Mouse (Mus musculus) kidney, embryonic 15.5 days (tissue): ENCODE data around the gene Cdca8. TPM values are rescaled to one million over a fixed set of nuclear protein-coding genes. Genes with fewer than 3 reads are reported as not detected.

Experiments used
- ATAC-seq: fragments of 200-750 bp; cut with Nextera tagmentation; replicated peaks from 2 replicates; pipeline ENCODE4 v1.8.0; 2017; ENCODE audit warnings: moderate TSS enrichment; ENCODE audit not compliant: low FRiP score
- H3K27ac ChIP-seq: fragments of 300-500 bp; sonication (generic); 2 replicates; pipeline ENCODE4 v1.5.1; 2015; ENCODE audit warnings: mild to moderate bottlenecking, inconsistent platforms
- H3K27me3 ChIP-seq: fragments of 300-500 bp; sonication (generic); 2 replicates; pipeline ENCODE4 v1.6.1; 2015; ENCODE audit warnings: inconsistent platforms
- H3K36me3 ChIP-seq: fragments of 300-500 bp; sonication (generic); 2 replicates; pipeline ENCODE4 v1.6.1; 2015; ENCODE audit warnings: inconsistent platforms
- H3K4me1 ChIP-seq: fragments of 300-500 bp; sonication (generic); 2 replicates; pipeline ENCODE4 v1.6.1; 2015; ENCODE audit warnings: inconsistent platforms
- H3K4me2 ChIP-seq: fragments of 300-500 bp; sonication (generic); 2 replicates; pipeline ENCODE4 v1.6.1; 2015; ENCODE audit warnings: moderate library complexity, mild to moderate bottlenecking, inconsistent platforms
- H3K4me3 ChIP-seq: fragments of 300-500 bp; sonication (generic); replicated peaks from 2 replicates; pipeline ENCODE4 v1.5.1; 2015; ENCODE audit warnings: mild to moderate bottlenecking, inconsistent platforms
- H3K9ac ChIP-seq: fragments of 300-500 bp; sonication (generic); 2 replicates; pipeline ENCODE4 v1.6.1; 2015; ENCODE audit warnings: mild to moderate bottlenecking, inconsistent platforms
- H3K9me3 ChIP-seq: fragments of 300-500 bp; sonication (generic); replicated peaks from 2 replicates; pipeline ENCODE4 v1.6.1; 2016; ENCODE audit warnings: inconsistent platforms
- WGBS: fragments of 180-500 bp; shearing (Covaris S2); methylation state at CpG from one replicate; pipeline ENCODE4 v1.1.7; 2015; ENCODE audit warnings: mixed read lengths; 5-methylcytosine and 5-hydroxymethylcytosine counted together
- polyA plus RNA-seq: library from polyadenylated mRNA; unstranded; fragments of >200 nt; fragmentation: Nextera tagmentation; extraction: Ambion mirVana; gene quantifications from 2 replicates; pipeline ENCODE4 v1.2.1, GENCODE M21; 2015

Gene Cdca8
- polyA plus RNA-seq, 1 experiment from 2014 or later: 151 TPM

- H3K36me3 ChIP-seq: no peaks in the 10 kb centered on the region
- no peak overlapping the region for H3K27ac ChIP-seq
- H3K4me3 ChIP-seq: peak overlapping the region; percentile 47
- 2% methylated on average over 83 of the region's 83 CpGs for WGBS
- peaks cover 9% of the 10 kb centered on the region for H3K4me1 ChIP-seq
- peaks cover 89% of the 10 kb centered on the region for H3K27me3 ChIP-seq
- ATAC-seq: 0 out of 2 replicates have a peak, but pooled peaks have one; percentile 12
- peak overlapping the region; percentile 79 for H3K4me2 ChIP-seq
- H3K9me3 ChIP-seq: no peaks in the 10 kb centered on the region
- H3K9ac ChIP-seq: no peak overlapping the region
These were observed 44.3 kb downstream of the Cdca8 start for GRCm38 (mm10) chr4:124894508-124895428.

GRCm38 (mm10) chr4:124893769-124894168, 45.3 kb downstream of the Cdca8 start:
- Histone ChIP-seq H3K9me3 (no peaks in the 10 kb centered on the region), H3K36me3 (no peaks in the 10 kb centered on the region), H3K27me3 (peaks cover 89% of the 10 kb centered on the region), H3K4me3 (no peak overlapping the region), H3K4me2 (no peak overlapping the region), H3K9ac (no peak overlapping the region), H3K27ac (no peak overlapping the region), H3K4me1 (peaks cover 9% of the 10 kb centered on the region)
- WGBS: 33% methylated on average over 6 of the region's 6 CpGs
- ATAC-seq: no peak

- 61% methylated on average over 5 of the region's 5 CpGs for WGBS
These were observed 48.3 kb downstream of the Cdca8 start for GRCm38 (mm10) chr4:124890831-124891230.

GRCm38 (mm10) chr4:124889935-124890334, 49.2 kb downstream of the Cdca8 start:
- H3K27me3 ChIP-seq: peaks cover 90% of the 10 kb centered on the region
- H3K9me3 ChIP-seq: no peaks in the 10 kb centered on the region
- peaks cover 6% of the 10 kb centered on the region for H3K4me1 ChIP-seq
- H3K36me3 ChIP-seq: no peaks in the 10 kb centered on the region
- WGBS: 84% methylated on average over 2 of the region's 2 CpGs
- no peak overlapping the region for H3K4me2 ChIP-seq
- ATAC-seq: no peak
- H3K27ac ChIP-seq: no peak overlapping the region
- H3K4me3 ChIP-seq: no peak overlapping the region
- H3K9ac ChIP-seq: no peak overlapping the region

More at GRCm38 (mm10) chr4:124890831-124891230, 48.3 kb downstream of the Cdca8 start:
- H3K4me3 ChIP-seq: no peak overlapping the region
- no peak for ATAC-seq
- no peaks in the 10 kb centered on the region for H3K9me3 ChIP-seq
- no peak overlapping the region for H3K27ac ChIP-seq
- peaks cover 91% of the 10 kb centered on the region for H3K27me3 ChIP-seq
- H3K9ac ChIP-seq: no peak overlapping the region
- peaks cover 9% of the 10 kb centered on the region for H3K4me1 ChIP-seq
- H3K4me2 ChIP-seq: no peak overlapping the region
- H3K36me3 ChIP-seq: no peaks in the 10 kb centered on the region

GRCm38 (mm10) chr4:124888702-124889101, 50.4 kb downstream of the Cdca8 start:
- Histone ChIP-seq H3K36me3 (no peaks in the 10 kb centered on the region), H3K27me3 (peaks cover 89% of the 10 kb centered on the region), H3K4me2 (no peak overlapping the region), H3K4me1 (no peaks in the 10 kb centered on the region), H3K9ac (no peak overlapping the region), H3K9me3 (no peaks in the 10 kb centered on the region), H3K27ac (no peak overlapping the region), H3K4me3 (no peak overlapping the region)
- 70% methylated on average over 7 of the region's 7 CpGs for WGBS
- no peak for ATAC-seq

- no peaks in the 10 kb centered on the region for H3K9me3 ChIP-seq
- no peak overlapping the region for H3K27ac ChIP-seq
- H3K36me3 ChIP-seq: no peaks in the 10 kb centered on the region
- peak overlapping the region; percentile 40 for H3K4me3 ChIP-seq
- 1% methylated on average over 37 of the region's 37 CpGs for WGBS
- ATAC-seq: peak; percentile 43; the same call in 1 of the 2 replicates
- peaks cover 82% of the 10 kb centered on the region for H3K27me3 ChIP-seq
- peaks cover 20% of the 10 kb centered on the region for H3K4me1 ChIP-seq
- H3K9ac ChIP-seq: no peak overlapping the region
- H3K4me2 ChIP-seq: peak overlapping the region; percentile 70
These were observed 56.9 kb downstream of the Cdca8 start for GRCm38 (mm10) chr4:124882151-124882729.

- peak; percentile 79 for ATAC-seq
- peaks cover 77% of the 10 kb centered on the region for H3K27me3 ChIP-seq
- peak overlapping the region; percentile 40 for H3K4me3 ChIP-seq
- H3K4me2 ChIP-seq: peak overlapping the region; percentile 70
- H3K9me3 ChIP-seq: no peaks in the 10 kb centered on the region
- H3K27ac ChIP-seq: no peak overlapping the region
- H3K4me1 ChIP-seq: peaks cover 20% of the 10 kb centered on the region
- H3K9ac ChIP-seq: no peak overlapping the region
- no peaks in the 10 kb centered on the region for H3K36me3 ChIP-seq
- under 1% methylated on average over 37 of the region's 37 CpGs for WGBS
These were observed 57.7 kb downstream of the Cdca8 start for GRCm38 (mm10) chr4:124881341-124881908.

GRCm38 (mm10) chr4:124880599-124880998, 58.5 kb downstream of the Cdca8 start, which contains the start of gene Epha10:
TSS of gene Epha10 (plus strand) at chr4:124880899.
- no peak within 1 kb of the TSS for H3K9ac ChIP-seq
- 3% methylated on average over 11 of the region's 11 CpGs for WGBS
- ATAC-seq: no peak
- peaks cover 20% of the 10 kb centered on the region for H3K4me1 ChIP-seq
- H3K4me2 ChIP-seq: peak within 1 kb of the TSS; percentile 70
- H3K27me3 ChIP-seq: peaks cover 68% of the 10 kb centered on the region
- H3K36me3 ChIP-seq: no peaks in the 10 kb centered on the region
- no peak within 1 kb of the TSS for H3K27ac ChIP-seq
- H3K4me3 ChIP-seq: peak within 1 kb of the TSS; percentile 40
- H3K9me3 ChIP-seq: no peaks in the 10 kb centered on the region

GRCm38 (mm10) chr4:124872719-124873118, 66.4 kb downstream of the Cdca8 start:
- no peak for ATAC-seq
- H3K4me3 ChIP-seq: no peak overlapping the region
- WGBS: 91% methylated on average over 1 of the region's 1 CpGs
- H3K36me3 ChIP-seq: no peaks in the 10 kb centered on the region
- H3K9ac ChIP-seq: no peak overlapping the region
- no peaks in the 10 kb centered on the region for H3K27me3 ChIP-seq
- no peak overlapping the region for H3K27ac ChIP-seq
- no peaks in the 10 kb centered on the region for H3K4me1 ChIP-seq
- H3K9me3 ChIP-seq: 0 out of 2 replicates have a peak, but pooled peaks cover 3% of the 10 kb centered on the region
- H3K4me2 ChIP-seq: no peak overlapping the region

Other genes starting within 250 kb of the Cdca8 start
- gene Utp11, start 245.7 kb downstream of the Cdca8 start, polyA plus RNA-seq: 78.5 and 81.9 TPM in 2 replicates
- 8.4 and 12.4 TPM in 2 replicates for gene Fhl3, start 238.6 kb downstream of the Cdca8 start, polyA plus RNA-seq
- 171 and 175 TPM in 2 replicates for gene Sf3a3, start 224.5 kb downstream of the Cdca8 start, polyA plus RNA-seq
- gene Inpp5b, start 197.5 kb downstream of the Cdca8 start, polyA plus RNA-seq: 29.6 and 33.7 TPM in 2 replicates
- 14.2 and 15.5 TPM in 2 replicates for gene Mtf1, start 137.2 kb downstream of the Cdca8 start, polyA plus RNA-seq
- 35.0 and 42.5 TPM in 2 replicates for gene Yrdc, start 88.6 kb downstream of the Cdca8 start, polyA plus RNA-seq
- 46.9 and 50.3 TPM in 2 replicates for gene 1110065P20Rik, start 88.1 kb downstream of the Cdca8 start, polyA plus RNA-seq
- 0.49 and 0.71 TPM in 2 replicates for gene Maneal, start 77.1 kb downstream of the Cdca8 start, polyA plus RNA-seq
- 0.10 and 0.21 TPM in 2 replicates for gene Epha10, start 58.4 kb downstream of the Cdca8 start, polyA plus RNA-seq
- 12.6 and 12.7 TPM in 2 replicates for gene 9930104L06Rik, start 2.3 kb downstream of the Cdca8 start, polyA plus RNA-seq
- 30.9 and 32.4 TPM in 2 replicates for gene Rspo1, start 47.1 kb upstream of the Cdca8 start, polyA plus RNA-seq
- gene Gnl2, start 77.3 kb upstream of the Cdca8 start, polyA plus RNA-seq: 83.7 and 91.0 TPM in 2 replicates
- not detected in 2 replicates for gene Dnali1, start 126.4 kb upstream of the Cdca8 start, polyA plus RNA-seq
- gene Snip1, start 127.4 kb upstream of the Cdca8 start, polyA plus RNA-seq: 29.0 and 31.0 TPM in 2 replicates
- 64.1 and 67.8 TPM in 2 replicates for gene Meaf6, start 145.8 kb upstream of the Cdca8 start, polyA plus RNA-seq
- 0.33 and 0.44 TPM in 2 replicates for gene Zc3h12a, start 188.5 kb upstream of the Cdca8 start, polyA plus RNA-seq